Mouse (Mus musculus) limb, embryonic 14.5 days (tissue): ENCODE data around the gene Gas6. TPM values are rescaled to one million over a fixed set of nuclear protein-coding genes. Genes with fewer than 3 reads are reported as not detected.

Experiments used
- ATAC-seq: fragments of 200-750 bp; cut with Nextera tagmentation; 2 replicates; pipeline ENCODE4 v1.8.0; 2017; ENCODE audit warnings: low read depth, moderate number of reproducible peaks, moderate TSS enrichment; ENCODE audit not compliant: low FRiP score
- DNase-seq: peaks from one replicate; pipeline ENCODE4 v3.0.0-alpha.2; 2015; ENCODE audit warnings: low spot score
- H3K27ac ChIP-seq: fragments of 300-500 bp; sonication (generic); replicated peaks from 2 replicates; pipeline ENCODE4 v1.5.1; 2014; ENCODE audit warnings: low read depth, mild to moderate bottlenecking, low read length, moderate library complexity, mixed read lengths
- H3K27me3 ChIP-seq: fragments of 300-500 bp; sonication (generic); 2 replicates; pipeline ENCODE4 v1.6.1; 2014; ENCODE audit warnings: low read length, mixed read lengths; ENCODE audit not compliant: control insufficient read depth, insufficient read depth
- H3K36me3 ChIP-seq: fragments of 300-500 bp; sonication (generic); 2 replicates; pipeline ENCODE4 v1.6.1; 2014; ENCODE audit warnings: mild to moderate bottlenecking, low read length, moderate library complexity, mixed read lengths; ENCODE audit not compliant: control insufficient read depth, insufficient read depth
- H3K4me1 ChIP-seq: fragments of 300-500 bp; sonication (generic); 2 replicates; pipeline ENCODE4 v1.6.1; 2014; ENCODE audit warnings: antibody characterized with exemption, low read length, mixed read lengths; ENCODE audit not compliant: control insufficient read depth, insufficient read depth
- H3K4me2 ChIP-seq: fragments of 300-500 bp; sonication (generic); replicated peaks from 2 replicates; pipeline ENCODE4 v1.6.1; 2014; ENCODE audit warnings: low read depth, mild to moderate bottlenecking, low read length, moderate library complexity; ENCODE audit not compliant: severe bottlenecking
- H3K4me3 ChIP-seq: fragments of 300-500 bp; sonication (generic); replicated peaks from 2 replicates; pipeline ENCODE4 v1.5.1; 2014; ENCODE audit warnings: low read length
- H3K9ac ChIP-seq: fragments of 300-500 bp; sonication (generic); 2 replicates; pipeline ENCODE4 v1.6.1; 2014; ENCODE audit warnings: mild to moderate bottlenecking, low read depth, low read length, moderate library complexity; ENCODE audit not compliant: severe bottlenecking
- H3K9me3 ChIP-seq: fragments of 300-500 bp; sonication (generic); 2 replicates; pipeline ENCODE4 v1.6.1; 2016; ENCODE audit warnings: low read length; ENCODE audit not compliant: control insufficient read depth
- POLR2A ChIP-seq: fragments of 200-500 bp; IDR thresholded peaks from 2 replicates; pipeline ENCODE4 v1.8.0; 2012; ENCODE audit warnings: inconsistent platforms, mild to moderate bottlenecking, moderate library complexity, borderline replicate concordance; ENCODE audit not compliant: insufficient read depth, insufficient read length; ENCODE audit errors: extremely low read depth
- WGBS: fragments of 180-500 bp; shearing (Covaris S2); extraction: QIAGEN DNeasy Blood & Tissue Kit; methylation state at CpG from one replicate; pipeline ENCODE4 v1.1.7; 2014; 5-methylcytosine and 5-hydroxymethylcytosine counted together
- polyA plus RNA-seq, 2 experiments: library from polyadenylated mRNA; depleted of rRNA in 1 of 2; stranded (reverse) in 1 of 2; unstranded in 1 of 2; fragments of >200 nt; fragmentation: Nextera tagmentation in 1 of 2; extraction: Ambion mirVana in 1 of 2; gene quantifications; 2 replicates each; pipeline versions ENCODE4 v1.2.1 to v1.2.3; 2012 to 2014

Gas6 gene
- polyA plus RNA-seq, 2 experiments, result 32.7 to 48.6 TPM

- no peak overlapping the region for H3K4me2 ChIP-seq
- H3K27ac ChIP-seq, result no peak overlapping the region
- peaks cover 26% of the 10 kb centered on the region for H3K4me1 ChIP-seq
- 56% methylated on average over 15 of the region's 15 CpGs for WGBS
- DNase-seq (no peak), ATAC-seq (peak; percentile 56; the same call in 1 of the 2 replicates)
- TF ChIP-seq POLR2A, result no peak
- no peaks in the 10 kb centered on the region for H3K27me3 ChIP-seq
- no peaks in the 10 kb centered on the region for H3K9me3 ChIP-seq
- H3K36me3 ChIP-seq, result no peaks in the 10 kb centered on the region
- no peak overlapping the region for H3K4me3 ChIP-seq
- no peak overlapping the region for H3K9ac ChIP-seq
Measured at GRCm38 (mm10) chr8:13529011-13529840, 34.9 kb upstream of the Gas6 start.

- ATAC-seq, result no peak
- 38% methylated on average over 7 of the region's 7 CpGs for WGBS
Measured at GRCm38 (mm10) chr8:13521392-13521791, 27.1 kb upstream of the Gas6 start.

GRCm38 (mm10) chr8:13520349-13520748 lies 26.1 kb upstream of the Gas6 start:
- H3K4me2 ChIP-seq, result no peak overlapping the region
- no peak overlapping the region for H3K4me3 ChIP-seq
- H3K27ac ChIP-seq, result no peak overlapping the region
- no peaks in the 10 kb centered on the region for H3K9me3 ChIP-seq
- H3K36me3 ChIP-seq, result no peaks in the 10 kb centered on the region
- DNase-seq (no peak), ATAC-seq (no peak)
- no peak for TF ChIP-seq POLR2A
- no peaks in the 10 kb centered on the region; the same call in 1 of the 2 replicates for H3K4me1 ChIP-seq
- no peaks in the 10 kb centered on the region for H3K27me3 ChIP-seq
- H3K9ac ChIP-seq, result no peak overlapping the region
- WGBS, result 49% methylated on average over 6 of the region's 6 CpGs

More at GRCm38 (mm10) chr8:13521392-13521791, 27.1 kb upstream of the Gas6 start:
- no peak overlapping the region for H3K4me3 ChIP-seq
- no peak overlapping the region for H3K9ac ChIP-seq
- no peaks in the 10 kb centered on the region for H3K27me3 ChIP-seq
- no peaks in the 10 kb centered on the region for H3K4me1 ChIP-seq
- no peaks in the 10 kb centered on the region for H3K36me3 ChIP-seq
- no peak for TF ChIP-seq POLR2A
- H3K4me2 ChIP-seq, result no peak overlapping the region
- H3K27ac ChIP-seq, result no peak overlapping the region
- no peaks in the 10 kb centered on the region for H3K9me3 ChIP-seq
- DNase-seq, result no peak

GRCm38 (mm10) chr8:13519503-13519902 lies 25.2 kb upstream of the Gas6 start:
- no peak for ATAC-seq

GRCm38 (mm10) chr8:13517284-13517781 lies 23.0 kb upstream of the Gas6 start:
- H3K9me3 ChIP-seq, result no peaks in the 10 kb centered on the region
- H3K27ac ChIP-seq, result no peak overlapping the region
- no peak for DNase-seq
- H3K4me3 ChIP-seq, result no peak overlapping the region
- H3K9ac ChIP-seq, result no peak overlapping the region
- peak; percentile 64 for ATAC-seq
- H3K27me3 ChIP-seq, result no peaks in the 10 kb centered on the region
- no peak for TF ChIP-seq POLR2A
- WGBS, result 88% methylated on average over 6 of the region's 6 CpGs
- no peaks in the 10 kb centered on the region for H3K36me3 ChIP-seq
- no peaks in the 10 kb centered on the region; the same call in 1 of the 2 replicates for H3K4me1 ChIP-seq
- no peak overlapping the region for H3K4me2 ChIP-seq

More at GRCm38 (mm10) chr8:13519503-13519902, 25.2 kb upstream of the Gas6 start:
- Histone ChIP-seq H3K27me3 (no peaks in the 10 kb centered on the region), H3K4me2 (no peak overlapping the region), H3K9ac (no peak overlapping the region), H3K36me3 (no peaks in the 10 kb centered on the region), H3K27ac (no peak overlapping the region), H3K4me3 (no peak overlapping the region), H3K4me1 (no peaks in the 10 kb centered on the region; the same call in 1 of the 2 replicates), H3K9me3 (no peaks in the 10 kb centered on the region)
- TF ChIP-seq POLR2A, result no peak
- DNase-seq, result no peak
- WGBS, result 89% methylated on average over 9 of the region's 9 CpGs
